Mouse (Mus musculus): Measurements from ENCODE around the gene Nenf. TPM values are rescaled to one million over a fixed set of nuclear protein-coding genes. Genes with fewer than 3 reads are reported as not detected.

The Nenf gene
- total RNA-seq, 2 experiments from 2014 or later = 26.4 to 34.5 TPM

- no peak for ATAC-seq (replicated peaks; ENCODE audit: low FRiP score, poor library complexity, severe bottlenecking)
These were observed 60.6 kb downstream of the Nenf start for GRCm38 (mm10) chr1:191257351-191257771.

Other genes starting within 250 kb of the Nenf start
- gene Batf3, start 220.3 kb downstream of the Nenf start, total RNA-seq (2015; ENCODE audit: low replicate concordance) = 1.4 TPM in 1 of 2 replicates, not detected in the other
- not detected in 2 replicates for gene Batf3, start 220.3 kb downstream of the Nenf start, total RNA-seq (2017; ENCODE audit: low replicate concordance)
- not detected in 2 replicates for gene Fam71a, start 153.4 kb downstream of the Nenf start, total RNA-seq (2015; ENCODE audit: low replicate concordance)
- gene Fam71a, start 153.4 kb downstream of the Nenf start, total RNA-seq (2017; ENCODE audit: low replicate concordance) = not detected in 2 replicates
- gene Atf3, start 100.2 kb downstream of the Nenf start, total RNA-seq (2015; ENCODE audit: low replicate concordance) = 3.8 and 4.3 TPM in 2 replicates
- 1.2 and 16.5 TPM in 2 replicates for gene Atf3, start 100.2 kb downstream of the Nenf start, total RNA-seq (2017; ENCODE audit: low replicate concordance)
- 20.5 and 34.4 TPM in 2 replicates for gene Tmem206, start 7.7 kb upstream of the Nenf start, total RNA-seq (2015; ENCODE audit: low replicate concordance)
- 15.7 and 22.9 TPM in 2 replicates for gene Tmem206, start 7.7 kb upstream of the Nenf start, total RNA-seq (2017; ENCODE audit: low replicate concordance)
- 59.1 and 84.3 TPM in 2 replicates for gene Ppp2r5a, start 85.1 kb upstream of the Nenf start, total RNA-seq (2015; ENCODE audit: low replicate concordance)
- gene Ppp2r5a, start 85.1 kb upstream of the Nenf start, total RNA-seq (2017; ENCODE audit: low replicate concordance) = 60.7 and 94.6 TPM in 2 replicates

All from erythroid progenitor cell, adult 5-6 weeks (primary cell).